Mouse (Mus musculus) liver, embryonic 15.5 days (tissue): Measurements from ENCODE around the gene Med9. TPM values are rescaled to one million over a fixed set of nuclear protein-coding genes. Genes with fewer than 3 reads are reported as not detected.

Experiments used
- ATAC-seq: fragments of 200-750 bp; cut with Nextera tagmentation; 2 replicates; pipeline ENCODE4 v1.8.0; 2017; ENCODE audit warnings: moderate number of reproducible peaks, mild to moderate bottlenecking, moderate library complexity; ENCODE audit not compliant: insufficient read depth
- H3K27ac ChIP-seq: fragments of 300-500 bp; sonication (generic); replicated peaks from 2 replicates; pipeline ENCODE4 v1.5.1; 2015; ENCODE audit warnings: mild to moderate bottlenecking, inconsistent platforms
- H3K27me3 ChIP-seq: fragments of 300-500 bp; sonication (generic); 2 replicates; pipeline ENCODE4 v1.6.1; 2015; ENCODE audit warnings: mild to moderate bottlenecking, inconsistent platforms
- H3K36me3 ChIP-seq: fragments of 300-500 bp; sonication (generic); replicated peaks from 2 replicates; pipeline ENCODE4 v1.6.1; 2015; ENCODE audit warnings: moderate library complexity, mild to moderate bottlenecking, inconsistent platforms
- H3K4me1 ChIP-seq: fragments of 300-500 bp; sonication (generic); replicated peaks from 2 replicates; pipeline ENCODE4 v1.6.1; 2015; ENCODE audit warnings: inconsistent platforms
- H3K4me2 ChIP-seq: fragments of 300-500 bp; sonication (generic); 2 replicates; pipeline ENCODE4 v1.6.1; 2015; ENCODE audit warnings: moderate library complexity, mild to moderate bottlenecking, inconsistent platforms
- H3K4me3 ChIP-seq: fragments of 300-500 bp; sonication (generic); replicated peaks from 2 replicates; pipeline ENCODE4 v1.5.1; 2015; ENCODE audit warnings: mild to moderate bottlenecking, inconsistent platforms
- H3K9ac ChIP-seq: fragments of 300-500 bp; sonication (generic); 2 replicates; pipeline ENCODE4 v1.6.1; 2015; ENCODE audit warnings: moderate library complexity, mild to moderate bottlenecking, inconsistent platforms
- H3K9me3 ChIP-seq: fragments of 300-500 bp; sonication (generic); replicated peaks from 2 replicates; pipeline ENCODE4 v1.6.1; 2016; ENCODE audit warnings: inconsistent platforms
- WGBS: fragments of 180-500 bp; shearing (Covaris S2); methylation state at CpG from one replicate; pipeline ENCODE4 v1.1.7; 2015; ENCODE audit warnings: mixed read lengths; ENCODE audit not compliant: insufficient replicate concordance; 5-methylcytosine and 5-hydroxymethylcytosine counted together
- polyA plus RNA-seq: library from polyadenylated mRNA; unstranded; fragments of >200 nt; fragmentation: Nextera tagmentation; extraction: Ambion mirVana; gene quantifications from 2 replicates; pipeline ENCODE4 v1.2.1, GENCODE M21; 2015

Gene Med9
- polyA plus RNA-seq, 1 experiment from 2014 or later: 19.6 TPM

- no peaks in the 10 kb centered on the region for H3K4me1 ChIP-seq
- ATAC-seq: no peak
- H3K36me3 ChIP-seq: no peaks in the 10 kb centered on the region
- H3K9me3 ChIP-seq: no peaks in the 10 kb centered on the region
- H3K4me3 ChIP-seq: no peak overlapping the region
- H3K27ac ChIP-seq: no peak overlapping the region
- H3K9ac ChIP-seq: no peak overlapping the region
- WGBS: 44% methylated on average over 9 of the region's 9 CpGs
- no peak overlapping the region for H3K4me2 ChIP-seq
- H3K27me3 ChIP-seq: no peaks in the 10 kb centered on the region
Measured at GRCm38 (mm10) chr11:59994318-59994717, 46.3 kb downstream of the Med9 start.

- Histone ChIP-seq H3K9ac (no peak overlapping the region), H3K4me3 (no peak overlapping the region), H3K27ac (no peak overlapping the region), H3K9me3 (no peaks in the 10 kb centered on the region), H3K27me3 (no peaks in the 10 kb centered on the region), H3K4me2 (no peak overlapping the region), H3K4me1 (no peaks in the 10 kb centered on the region), H3K36me3 (no peaks in the 10 kb centered on the region)
- ATAC-seq: no peak
- 57% methylated on average over 5 of the region's 5 CpGs for WGBS
Measured at GRCm38 (mm10) chr11:60001231-60001980, 53.4 kb downstream of the Med9 start.

GRCm38 (mm10) chr11:60003811-60004210 is 55.8 kb downstream of the Med9 start:
- H3K9me3 ChIP-seq: no peaks in the 10 kb centered on the region

GRCm38 (mm10) chr11:60004716-60005115 is 56.7 kb downstream of the Med9 start:
- no peaks in the 10 kb centered on the region for H3K27me3 ChIP-seq
- H3K4me2 ChIP-seq: no peak overlapping the region
- no peak overlapping the region for H3K4me3 ChIP-seq
- H3K9me3 ChIP-seq: no peaks in the 10 kb centered on the region
- no peak overlapping the region for H3K27ac ChIP-seq
- no peak for ATAC-seq
- 63% methylated on average over 6 of the region's 6 CpGs for WGBS
- H3K9ac ChIP-seq: no peak overlapping the region
- no peaks in the 10 kb centered on the region for H3K4me1 ChIP-seq
- no peaks in the 10 kb centered on the region for H3K36me3 ChIP-seq

More at GRCm38 (mm10) chr11:60003811-60004210, 55.8 kb downstream of the Med9 start:
- Histone ChIP-seq H3K27me3 (no peaks in the 10 kb centered on the region), H3K4me3 (no peak overlapping the region), H3K4me1 (no peaks in the 10 kb centered on the region), H3K4me2 (no peak overlapping the region), H3K9ac (no peak overlapping the region), H3K36me3 (no peaks in the 10 kb centered on the region), H3K27ac (no peak overlapping the region)
- ATAC-seq: no peak
- WGBS: 73% methylated on average over 7 of the region's 8 CpGs

GRCm38 (mm10) chr11:60005866-60006265 is 57.9 kb downstream of the Med9 start:
- H3K27ac ChIP-seq: no peak overlapping the region
- H3K9me3 ChIP-seq: no peaks in the 10 kb centered on the region
- H3K27me3 ChIP-seq: no peaks in the 10 kb centered on the region
- H3K4me3 ChIP-seq: no peak overlapping the region
- H3K9ac ChIP-seq: no peak overlapping the region
- 49% methylated on average over 3 of the region's 3 CpGs for WGBS
- H3K36me3 ChIP-seq: no peaks in the 10 kb centered on the region
- no peak for ATAC-seq
- H3K4me2 ChIP-seq: no peak overlapping the region
- no peaks in the 10 kb centered on the region for H3K4me1 ChIP-seq

- Histone ChIP-seq H3K27ac (no peak overlapping the region), H3K27me3 (no peaks in the 10 kb centered on the region), H3K4me2 (no peak overlapping the region), H3K9ac (no peak overlapping the region), H3K4me1 (no peaks in the 10 kb centered on the region), H3K36me3 (no peaks in the 10 kb centered on the region), H3K9me3 (no peaks in the 10 kb centered on the region), H3K4me3 (no peak overlapping the region)
- ATAC-seq: no peak
- 56% methylated on average over 3 of the region's 3 CpGs for WGBS
Measured at GRCm38 (mm10) chr11:60009451-60009850, 61.4 kb downstream of the Med9 start.

GRCm38 (mm10) chr11:60011516-60011915 is 63.5 kb downstream of the Med9 start:
- H3K4me3 ChIP-seq: no peak overlapping the region
- H3K9ac ChIP-seq: no peak overlapping the region
- no peak overlapping the region for H3K4me2 ChIP-seq
- WGBS: 59% methylated on average over 3 of the region's 3 CpGs
- H3K27me3 ChIP-seq: no peaks in the 10 kb centered on the region
- H3K4me1 ChIP-seq: no peaks in the 10 kb centered on the region
- no peaks in the 10 kb centered on the region for H3K9me3 ChIP-seq
- ATAC-seq: no peak
- H3K27ac ChIP-seq: no peak overlapping the region
- no peaks in the 10 kb centered on the region for H3K36me3 ChIP-seq

Other genes starting within 250 kb of the Med9 start
- 2.3 and 2.7 TPM in 2 replicates for gene Pld6, start 160.6 kb upstream of the Med9 start, polyA plus RNA-seq
- gene Flcn, start 138.2 kb upstream of the Med9 start, polyA plus RNA-seq: 13.6 and 15.8 TPM in 2 replicates
- gene Nt5m, start 108.8 kb upstream of the Med9 start, polyA plus RNA-seq: 13.7 and 16.0 TPM in 2 replicates
- gene Cops3, start 108.4 kb upstream of the Med9 start, polyA plus RNA-seq: 86.6 and 89.6 TPM in 2 replicates
- gene Rasd1, start 16.7 kb downstream of the Med9 start, polyA plus RNA-seq: 0.96 and 1.3 TPM in 2 replicates
- gene Pemt, start 98.3 kb downstream of the Med9 start, polyA plus RNA-seq: 23.5 and 41.5 TPM in 2 replicates
- 3.8 and 4.6 TPM in 2 replicates for gene Rai1, start 156.8 kb downstream of the Med9 start, polyA plus RNA-seq